Mouse (Mus musculus) small intestine, adult 2 months (tissue): ENCODE measurements around the gene Rcan1. TPM values are rescaled to one million over a fixed set of nuclear protein-coding genes. Genes with fewer than 3 reads are reported as not detected.
"Not testable (repeated sequence)": the region's sequence is repeated elsewhere in the genome, so short reads cannot be mapped to it uniquely, and the experiment has no call there.

ENCODE experiments used
- H3K27ac ChIP-seq: fragments of 200-500 bp; 2 replicates; pipeline ENCODE4 v1.5.1; 2012; ENCODE audit warnings: low read depth, low read length, control low read depth, inconsistent platforms; ENCODE audit not compliant: insufficient read depth
- H3K27me3 ChIP-seq: fragments of 200-500 bp; 2 replicates; pipeline ENCODE4 v1.6.1; 2012; ENCODE audit warnings: mild to moderate bottlenecking, moderate library complexity, low read length, inconsistent platforms; ENCODE audit not compliant: control insufficient read depth, insufficient read depth
- H3K36me3 ChIP-seq: fragments of 200-500 bp; 2 replicates; pipeline ENCODE4 v1.6.1; 2012; ENCODE audit warnings: mild to moderate bottlenecking, low read length, control low read depth, inconsistent platforms; ENCODE audit not compliant: control insufficient read depth, insufficient read depth
- H3K4me1 ChIP-seq: fragments of 200-500 bp; 2 replicates; pipeline ENCODE4 v1.6.1; 2012; ENCODE audit warnings: low read length, inconsistent platforms, mixed read lengths; ENCODE audit not compliant: control insufficient read depth, insufficient read depth, insufficient read length
- H3K4me3 ChIP-seq: fragments of 200-500 bp; 2 replicates; pipeline ENCODE4 v1.5.1; 2012; ENCODE audit warnings: low read depth, mild to moderate bottlenecking, control low read depth, inconsistent platforms, low read length, moderate library complexity
- CTCF ChIP-seq: fragments of 200-500 bp; IDR thresholded peaks from 2 replicates; pipeline ENCODE4 v1.5.1; 2012; ENCODE audit warnings: low read depth, mild to moderate bottlenecking, control low read depth, inconsistent platforms, low read length, moderate library complexity, mixed read lengths; ENCODE audit not compliant: insufficient replicate concordance, insufficient read length; ENCODE audit errors: extremely low read depth
- POLR2A ChIP-seq: fragments of 200-500 bp; IDR thresholded peaks from 2 replicates; pipeline ENCODE4 v1.6.1; 2012; ENCODE audit warnings: low read depth, mild to moderate bottlenecking, control low read depth, inconsistent platforms, low read length, moderate library complexity
- WGBS: fragments of 180-500 bp; shearing (Covaris S2); methylation state at CpG from one replicate; pipeline ENCODE4 v1.1.7; 2018; 5-methylcytosine and 5-hydroxymethylcytosine counted together
- polyA plus RNA-seq: library from polyadenylated mRNA; depleted of rRNA; stranded (reverse); fragments of >200 nt; gene quantifications from 2 replicates; pipeline ENCODE4 v1.2.3, GENCODE M21; 2012; rRNA removed

Rcan1 gene
- 7.3 and 9.7 TPM in 2 replicates for polyA plus RNA-seq

DNA sequence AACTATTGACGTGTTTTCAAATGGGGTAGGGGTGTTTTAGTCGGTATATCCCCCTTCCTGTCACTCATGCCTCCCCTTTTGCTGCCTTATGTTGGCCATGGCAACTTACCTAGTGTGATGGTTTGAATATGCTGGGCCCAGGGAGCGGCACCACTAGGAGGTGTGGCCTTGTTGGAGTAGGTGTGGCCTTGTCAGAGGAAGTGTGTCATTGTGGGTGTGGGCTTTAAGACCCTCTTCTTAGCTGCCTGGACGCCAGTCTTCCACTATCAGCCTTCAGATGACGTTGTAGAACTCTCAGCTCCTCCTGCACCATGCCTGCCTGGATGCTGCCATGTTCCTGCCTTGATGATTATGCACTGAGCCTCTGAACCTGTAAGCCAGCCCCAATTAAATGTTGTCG is at the start of gene Rcan1:
Gene Rcan1 (minus strand): TSS at position 162 of the 400 bp plus-strand sequence.
- H3K27ac ChIP-seq: no peak within 1 kb of the TSS
- H3K4me1 ChIP-seq: peaks cover 2% of the 10 kb centered on the region; the same call in 1 of the 2 replicates
- no peaks in the 10 kb centered on the region for H3K36me3 ChIP-seq
- H3K4me3 ChIP-seq: no peak within 1 kb of the TSS
- WGBS: 80% methylated on average over 6 of the region's 6 CpGs
- TF ChIP-seq CTCF: no peak
- H3K27me3 ChIP-seq: no peaks in the 10 kb centered on the region

DNA sequence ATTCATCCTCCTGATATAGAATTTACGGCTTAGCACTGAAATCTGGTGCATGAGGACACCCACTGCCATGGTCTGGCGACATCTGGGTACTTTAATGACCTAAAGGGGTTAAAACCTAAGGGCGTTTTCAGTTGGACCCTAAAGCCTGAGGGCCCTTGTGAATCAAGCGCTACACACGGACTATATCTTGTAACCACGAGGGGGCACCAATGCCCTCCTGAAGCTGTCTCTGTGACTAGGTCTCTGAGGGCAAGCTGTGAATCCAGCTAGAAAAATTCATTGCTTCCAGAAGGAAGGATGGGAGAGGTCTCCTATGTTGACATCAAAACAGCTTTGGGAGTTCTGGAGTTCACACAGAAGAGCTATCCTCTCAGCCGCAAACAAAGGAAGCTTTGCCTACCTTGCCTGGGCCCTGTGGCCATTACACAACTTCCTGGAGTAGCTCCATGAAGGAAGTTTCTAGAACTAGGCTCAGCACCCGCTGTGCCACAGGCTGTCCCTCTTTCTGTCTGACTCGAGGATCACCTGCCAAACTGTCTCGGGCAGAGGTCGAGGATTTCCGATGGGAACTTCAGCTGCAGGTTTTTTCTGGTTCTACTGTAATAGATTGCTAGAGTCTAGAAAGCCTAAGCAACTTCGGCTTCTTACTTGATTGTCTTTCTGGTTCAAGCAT is 49.3 kb upstream of the Rcan1 start:
- WGBS: 24% methylated on average over 13 of the region's 13 CpGs
- H3K4me3 ChIP-seq: no peak overlapping the region
- H3K27me3 ChIP-seq: no peaks in the 10 kb centered on the region
- TF ChIP-seq POLR2A (no peak), CTCF (peak; percentile 59; the same call in 1 of the 2 replicates)
- H3K36me3 ChIP-seq: no peaks in the 10 kb centered on the region
- H3K27ac ChIP-seq: no peak overlapping the region
- peaks cover 4% of the 10 kb centered on the region; the same call in 1 of the 2 replicates for H3K4me1 ChIP-seq

DNA sequence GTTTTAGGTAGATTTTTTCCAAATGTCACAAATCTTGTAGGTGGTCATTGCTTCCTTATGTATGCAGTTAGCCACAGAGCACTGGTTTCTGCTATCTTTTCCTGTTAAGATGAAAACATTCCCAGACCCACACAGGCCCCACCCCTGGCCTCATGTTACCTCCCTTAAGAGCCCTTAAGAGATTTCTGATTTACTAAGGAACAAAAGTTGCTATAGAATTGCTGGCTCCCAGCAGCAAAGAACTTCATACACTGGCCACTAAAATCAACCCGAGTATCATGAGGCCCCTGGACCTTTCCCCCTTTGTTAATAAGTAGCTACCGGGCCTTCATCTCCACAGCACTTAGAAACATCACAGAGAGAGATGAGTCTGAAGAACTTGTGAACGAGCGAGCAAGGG is 48.1 kb upstream of the Rcan1 start:
- WGBS: 28% methylated on average over 4 of the region's 4 CpGs
- H3K4me1 ChIP-seq: peaks cover 4% of the 10 kb centered on the region; the same call in 1 of the 2 replicates
- TF ChIP-seq CTCF (no peak), POLR2A (no peak)
- H3K27me3 ChIP-seq: no peaks in the 10 kb centered on the region
- H3K36me3 ChIP-seq: no peaks in the 10 kb centered on the region
- no peak overlapping the region for H3K4me3 ChIP-seq
- H3K27ac ChIP-seq: no peak overlapping the region

DNA sequence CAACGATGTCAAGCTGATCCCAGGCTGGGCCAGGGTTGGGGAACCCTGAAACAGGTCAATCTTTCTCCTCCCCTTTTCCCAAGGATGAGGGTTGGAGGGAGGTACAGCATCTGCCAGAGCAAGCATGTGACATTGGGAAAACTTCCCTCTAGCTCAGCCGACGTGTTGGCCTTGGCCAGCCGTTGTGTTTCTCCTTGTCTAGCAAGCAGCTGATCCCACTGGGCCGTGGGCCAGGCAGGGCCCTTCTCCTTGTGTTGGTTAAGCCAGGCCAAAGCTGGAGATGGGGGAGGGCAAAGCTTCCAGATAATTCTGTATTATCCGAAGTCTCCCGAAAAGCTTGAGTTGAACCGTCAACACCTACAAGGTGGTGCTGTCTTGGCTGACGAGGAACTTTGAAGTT is 45.5 kb upstream of the Rcan1 start:
- 59% methylated on average over 9 of the region's 9 CpGs for WGBS
- H3K4me1 ChIP-seq: peaks cover 4% of the 10 kb centered on the region; the same call in 1 of the 2 replicates
- no peaks in the 10 kb centered on the region for H3K27me3 ChIP-seq
- H3K27ac ChIP-seq: no peak overlapping the region
- no peak overlapping the region for H3K4me3 ChIP-seq
- H3K36me3 ChIP-seq: no peaks in the 10 kb centered on the region
- TF ChIP-seq POLR2A (no peak), CTCF (no peak)

DNA sequence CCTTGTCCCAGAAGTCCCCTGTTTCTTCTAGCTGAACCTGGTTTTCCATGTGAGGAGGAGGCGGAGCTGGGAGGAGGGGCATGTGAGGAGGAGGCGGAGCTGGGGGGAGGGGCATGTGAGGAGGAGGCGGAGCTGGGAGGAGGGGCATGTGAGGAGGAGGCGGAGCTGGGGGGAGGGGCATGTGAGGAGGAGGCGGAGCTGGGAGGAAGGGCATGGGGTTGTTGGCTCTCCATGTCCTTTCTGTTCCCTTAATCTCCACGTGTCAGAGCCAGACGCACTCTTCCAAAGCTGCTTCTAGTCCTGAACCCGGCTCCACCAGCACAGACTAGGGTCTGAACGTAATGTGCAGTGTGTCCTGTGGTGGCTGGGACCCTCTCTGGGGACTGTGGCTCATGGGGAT is 44.2 kb upstream of the Rcan1 start:
- H3K4me1 ChIP-seq, H3K27me3 ChIP-seq, H3K4me3 ChIP-seq, H3K27ac ChIP-seq, H3K36me3 ChIP-seq: not testable (repeated sequence)
- 86% methylated on average over 9 of the region's 9 CpGs for WGBS

DNA sequence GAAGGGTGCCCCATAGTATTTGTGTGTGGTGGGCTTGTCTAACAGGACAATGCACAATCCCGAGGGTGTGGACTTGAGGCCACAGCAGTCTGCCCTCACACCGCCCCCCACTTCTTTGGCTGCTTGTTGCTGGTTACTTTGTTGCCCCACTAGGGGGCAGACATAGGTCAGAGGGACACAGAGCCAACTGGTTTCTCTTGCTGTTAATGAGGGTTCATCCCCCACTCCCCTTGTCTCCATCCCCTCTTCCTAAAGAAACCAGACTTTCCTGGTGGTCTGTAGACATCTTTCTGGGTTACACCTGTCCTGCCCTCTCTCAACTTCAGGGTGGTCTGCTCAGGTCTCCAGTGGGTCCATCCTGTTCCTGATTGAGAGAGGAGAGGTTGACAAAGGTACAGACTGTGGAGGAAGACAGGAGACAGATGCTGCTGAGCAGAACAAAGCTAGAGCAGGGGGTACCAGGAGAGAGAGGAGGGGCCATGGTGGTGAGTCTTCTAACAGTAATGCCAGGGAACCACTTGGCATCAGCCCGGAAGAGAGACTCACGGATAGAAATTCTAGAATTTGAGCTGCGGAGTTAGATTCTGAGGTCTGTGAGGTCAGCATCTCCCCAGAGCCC is 41.2 kb upstream of the Rcan1 start:
- Histone ChIP-seq H3K36me3 (no peaks in the 10 kb centered on the region), H3K4me3 (no peak overlapping the region), H3K27ac (no peak overlapping the region), H3K4me1 (no peaks in the 10 kb centered on the region), H3K27me3 (no peaks in the 10 kb centered on the region)
- WGBS: 66% methylated on average over 5 of the region's 5 CpGs
- peak; percentile 62; the same call in 1 of the 2 replicates for TF ChIP-seq CTCF
- no peak for TF ChIP-seq POLR2A

DNA sequence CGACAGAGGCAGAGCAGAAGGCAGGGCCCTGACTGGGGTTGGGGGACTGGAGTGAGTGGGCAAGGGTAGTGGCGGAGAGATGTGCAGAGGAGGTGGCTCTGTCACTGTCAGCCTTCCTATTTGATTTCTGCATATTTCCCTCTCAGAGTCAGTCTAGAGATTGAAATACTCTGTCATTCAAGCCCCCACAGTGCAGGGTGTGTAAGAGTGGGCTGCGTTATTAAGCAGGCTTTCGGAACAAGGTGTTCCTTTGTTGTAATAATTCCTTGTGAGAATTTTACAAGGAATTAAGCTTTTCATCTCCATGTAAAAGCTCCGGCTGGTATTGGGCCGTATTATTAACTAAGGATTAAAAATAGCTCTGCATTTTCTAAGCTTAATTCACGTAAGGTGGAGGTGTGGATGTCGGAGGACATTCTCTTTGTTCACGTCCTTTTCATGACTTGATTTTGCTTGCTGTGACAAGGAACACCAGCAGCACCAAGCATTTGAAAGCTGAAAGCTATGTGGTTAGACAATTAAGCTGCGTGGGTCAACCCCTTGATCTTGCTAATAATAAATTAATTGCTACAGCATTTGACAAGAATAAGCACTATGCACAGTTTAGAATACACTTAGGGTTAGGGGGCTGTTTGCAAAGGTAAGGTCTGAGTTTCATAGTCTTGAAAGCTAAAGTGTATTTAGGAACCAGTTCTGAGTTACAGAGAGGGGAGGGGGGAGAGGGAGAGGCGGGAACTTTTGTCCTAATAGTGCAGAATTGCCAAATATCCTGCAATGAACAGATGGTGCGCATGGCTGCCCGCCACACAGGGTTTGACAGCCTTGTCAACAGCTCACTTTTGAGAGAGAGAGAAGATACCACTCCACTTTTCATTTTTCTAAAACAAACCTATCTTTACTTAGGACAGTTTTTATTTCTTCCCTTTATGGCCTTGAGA is 40.4 kb upstream of the Rcan1 start:
- no peaks in the 10 kb centered on the region for H3K27me3 ChIP-seq
- H3K27ac ChIP-seq: no peak overlapping the region
- H3K4me3 ChIP-seq: no peak overlapping the region
- WGBS: 80% methylated on average over 13 of the region's 13 CpGs
- H3K4me1 ChIP-seq: no peaks in the 10 kb centered on the region
- no peaks in the 10 kb centered on the region for H3K36me3 ChIP-seq
- no peak for TF ChIP-seq CTCF
